Mouse (Mus musculus) liver, adult 2 months (tissue): ENCODE measurements around the gene Clcnka.

ENCODE experiments used
- CTCF ChIP-seq: fragments of 200-500 bp; IDR thresholded peaks from 2 replicates; pipeline ENCODE4 v1.5.1; 2011; ENCODE audit warnings: low read depth, low read length, control low read depth
- POLR2A ChIP-seq: fragments of 200-500 bp; IDR thresholded peaks from 2 replicates; pipeline ENCODE4 v1.6.1; 2011; ENCODE audit warnings: low read length, control low read depth; ENCODE audit not compliant: insufficient read depth; ENCODE audit errors: extremely low read depth

- no peak for TF ChIP-seq POLR2A
- no peak for TF ChIP-seq CTCF
Measured at GRCm38 (mm10) chr4:141429381-141429780, 30.9 kb upstream of the Clcnka start.
